Mouse (Mus musculus) spleen, adult 2 months (tissue): ENCODE measurements around the gene Abhd6.

ENCODE experiments used
- CTCF ChIP-seq: fragments of 200-500 bp; IDR thresholded peaks from 2 replicates; pipeline ENCODE4 v1.5.1; 2011; ENCODE audit warnings: mild to moderate bottlenecking, inconsistent platforms; ENCODE audit not compliant: insufficient read depth, insufficient read length, insufficient replicate concordance; ENCODE audit errors: extremely low read depth
- POLR2A ChIP-seq: fragments of 200-500 bp; IDR thresholded peaks from 2 replicates; pipeline ENCODE4 v1.6.1; 2011; ENCODE audit warnings: low read depth, low read length, inconsistent platforms

- TF ChIP-seq POLR2A, result no peak; the same call in none of the 2 replicates
- TF ChIP-seq CTCF, result peak; percentile 92
These were observed 77.5 kb downstream of the Abhd6 start, which contains the start of gene Rpp14 for GRCm38 (mm10) chr14:8080165-8080679.
